Mouse (Mus musculus): Measurements from ENCODE around the gene Cxcr4. TPM values are rescaled to one million over a fixed set of nuclear protein-coding genes. Genes with fewer than 3 reads are reported as not detected.

The Cxcr4 gene
- total and polyA plus RNA-seq, 3 experiments = 0.16 to 17.8 TPM; not detected in 1

DNA sequence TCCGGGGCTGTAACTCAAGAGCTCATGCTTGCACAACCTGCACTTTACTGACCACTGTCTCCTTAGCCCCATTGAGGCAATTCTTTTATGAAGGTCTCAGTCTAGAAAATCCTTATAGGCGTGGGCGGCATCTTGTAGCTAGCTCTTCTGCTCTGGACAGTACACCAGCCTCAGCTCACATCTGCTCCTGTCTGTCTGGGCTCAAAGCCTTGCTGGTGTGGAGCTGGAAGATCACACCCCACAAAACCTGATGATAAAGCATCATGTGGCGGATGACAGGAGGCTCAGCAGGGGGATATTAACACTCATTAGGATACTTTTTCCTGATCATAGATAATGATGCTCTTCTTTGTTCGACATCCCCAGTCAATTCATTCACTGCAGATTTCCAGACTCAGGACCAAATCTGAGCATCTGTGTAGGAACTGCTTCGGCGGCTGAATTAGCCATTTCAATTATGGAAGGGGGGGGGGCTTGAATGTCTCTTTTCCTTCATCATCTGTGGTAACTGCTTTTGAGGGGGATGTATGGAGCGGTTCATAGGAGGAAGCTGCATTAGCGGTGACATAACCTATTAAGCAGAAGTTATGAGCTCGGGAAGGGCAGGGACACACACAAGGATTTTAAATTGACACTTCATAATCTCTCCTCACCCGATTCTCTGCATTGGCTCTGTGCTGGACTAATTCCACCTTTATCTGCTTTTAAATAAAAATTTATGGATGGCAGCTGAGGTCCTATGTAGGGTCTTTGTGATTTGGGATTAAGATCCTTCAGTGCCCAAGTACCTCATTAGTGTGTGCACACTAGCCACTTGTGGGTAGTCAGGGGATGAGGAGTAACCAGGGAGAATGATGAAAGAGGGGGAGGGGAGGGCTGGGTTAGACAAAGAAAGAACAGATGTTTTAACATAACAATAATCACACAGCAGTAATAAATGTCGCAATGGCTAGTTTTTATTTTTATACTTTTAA, 24.6 kb downstream of the Cxcr4 start:
- Histone ChIP-seq H3K4me3 (ENCODE audit: low read depth, low read length) (no peak overlapping the region), H3K36me3 (replicated peaks) (no peaks in the 10 kb centered on the region), H3K4me1 (ENCODE audit: insufficient read depth, low read depth, low read length) (no peaks in the 10 kb centered on the region), H3K27me3 (ENCODE audit: insufficient read depth, low read length) (no peaks in the 10 kb centered on the region), H3K9me3 (replicated peaks) (peaks cover 7% of the 10 kb centered on the region)
- no peak for ATAC-seq (ENCODE audit: extremely low read depth, insufficient number of reproducible peaks, low FRiP score, poor library complexity, severe bottlenecking)
- TF ChIP-seq GATA1 (IDR thresholded peaks at IDR 0.05; ENCODE audit: borderline replicate concordance, low read length) (no peak), TAL1 (conservative IDR thresholded peaks at IDR 0.05; ENCODE audit: low read depth, low read length) (no peak), GATA2 (IDR thresholded peaks at IDR 0.05; ENCODE audit: borderline replicate concordance, low read depth, low read length) (no peak), CTCF (IDR thresholded peaks at IDR 0.05; ENCODE audit: low read depth, low read length) (no peak), POLR2AphosphoS5 (IDR thresholded peaks at IDR 0.05; ENCODE audit: insufficient replicate concordance, low read depth, low read length) (no peak)
- no peak for DNase-seq (ENCODE audit: low spot score)

DNA sequence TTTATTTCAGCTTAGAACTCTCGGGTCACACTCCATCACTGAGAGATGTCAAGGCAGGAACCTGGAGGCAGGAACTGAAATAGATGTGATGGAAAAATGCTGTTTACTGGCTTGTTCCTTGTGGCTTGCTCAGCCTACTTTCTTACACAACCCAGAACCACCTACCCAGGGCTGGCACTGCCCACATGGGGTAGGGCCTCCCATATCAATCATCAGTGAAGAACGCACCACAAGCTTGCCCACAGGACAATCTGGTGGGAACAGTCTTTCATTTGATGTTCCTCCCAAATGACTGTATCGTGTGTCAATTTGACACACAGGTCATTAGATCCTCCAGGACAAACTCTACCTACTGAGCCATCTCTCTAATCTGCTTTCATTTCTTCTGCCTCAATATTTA, 28.2 kb downstream of the Cxcr4 start:
- Histone ChIP-seq H3K36me3 (replicated peaks) (no peaks in the 10 kb centered on the region), H3K27me3 (ENCODE audit: insufficient read depth, low read length) (no peaks in the 10 kb centered on the region), H3K4me3 (ENCODE audit: low read depth, low read length) (no peak overlapping the region), H3K9me3 (replicated peaks) (peaks cover 4% of the 10 kb centered on the region; the same call in 1 of the 2 replicates), H3K4me1 (ENCODE audit: insufficient read depth, low read depth, low read length) (no peaks in the 10 kb centered on the region)
- DNase-seq (ENCODE audit: low spot score) = no peak
- no peak for ATAC-seq (ENCODE audit: extremely low read depth, insufficient number of reproducible peaks, low FRiP score, poor library complexity, severe bottlenecking)
- no peak for TF ChIP-seq CTCF (IDR thresholded peaks at IDR 0.05; ENCODE audit: low read depth, low read length)
- no peak for TF ChIP-seq TAL1 (conservative IDR thresholded peaks at IDR 0.05; ENCODE audit: low read depth, low read length)
- no peak for TF ChIP-seq GATA2 (IDR thresholded peaks at IDR 0.05; ENCODE audit: borderline replicate concordance, low read depth, low read length)
- TF ChIP-seq GATA1 (IDR thresholded peaks at IDR 0.05; ENCODE audit: borderline replicate concordance, low read length) = no peak
- TF ChIP-seq POLR2AphosphoS5 (IDR thresholded peaks at IDR 0.05; ENCODE audit: insufficient replicate concordance, low read depth, low read length) = no peak

DNA sequence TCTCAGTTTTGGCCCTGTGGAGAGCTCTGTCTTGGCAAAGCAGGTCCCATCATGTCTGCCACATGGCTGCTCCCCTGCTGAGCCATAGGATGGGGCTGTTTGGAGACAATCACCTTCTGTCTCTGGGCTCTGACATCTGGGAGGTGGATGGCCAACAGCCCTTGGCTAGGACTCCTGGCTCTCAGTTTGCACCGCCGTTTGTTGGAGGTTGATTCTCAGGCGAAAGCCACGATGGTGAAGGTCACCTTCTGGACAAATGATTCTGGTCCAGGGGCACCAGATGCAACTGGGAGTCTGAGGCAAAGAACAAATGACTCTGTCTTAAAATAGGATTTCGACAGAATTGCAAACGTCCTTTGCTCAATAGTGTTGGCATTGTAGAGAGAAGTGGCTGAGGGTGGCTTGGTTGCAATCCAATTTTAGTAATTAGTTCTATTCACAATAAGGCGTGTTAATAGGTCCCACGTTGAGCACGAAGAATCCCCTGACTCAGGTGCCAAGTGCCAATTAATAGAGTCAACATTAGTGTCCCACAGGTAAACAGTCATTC, 30.7 kb downstream of the Cxcr4 start:
- Histone ChIP-seq H3K27me3 (ENCODE audit: insufficient read depth, low read length) (no peaks in the 10 kb centered on the region), H3K4me3 (ENCODE audit: low read depth, low read length) (no peak overlapping the region), H3K9me3 (replicated peaks) (peaks cover 4% of the 10 kb centered on the region; the same call in 1 of the 2 replicates), H3K36me3 (replicated peaks) (no peaks in the 10 kb centered on the region), H3K4me1 (ENCODE audit: insufficient read depth, low read depth, low read length) (no peaks in the 10 kb centered on the region)
- TF ChIP-seq POLR2AphosphoS5 (IDR thresholded peaks at IDR 0.05; ENCODE audit: insufficient replicate concordance, low read depth, low read length) = no peak
- no peak for TF ChIP-seq GATA2 (IDR thresholded peaks at IDR 0.05; ENCODE audit: borderline replicate concordance, low read depth, low read length)
- no peak for TF ChIP-seq GATA1 (IDR thresholded peaks at IDR 0.05; ENCODE audit: borderline replicate concordance, low read length)
- no peak for TF ChIP-seq CTCF (IDR thresholded peaks at IDR 0.05; ENCODE audit: low read depth, low read length)
- no peak for TF ChIP-seq TAL1 (conservative IDR thresholded peaks at IDR 0.05; ENCODE audit: low read depth, low read length)
- no peak for ATAC-seq (ENCODE audit: extremely low read depth, insufficient number of reproducible peaks, low FRiP score, poor library complexity, severe bottlenecking)
- DNase-seq (ENCODE audit: low spot score) = no peak

DNA sequence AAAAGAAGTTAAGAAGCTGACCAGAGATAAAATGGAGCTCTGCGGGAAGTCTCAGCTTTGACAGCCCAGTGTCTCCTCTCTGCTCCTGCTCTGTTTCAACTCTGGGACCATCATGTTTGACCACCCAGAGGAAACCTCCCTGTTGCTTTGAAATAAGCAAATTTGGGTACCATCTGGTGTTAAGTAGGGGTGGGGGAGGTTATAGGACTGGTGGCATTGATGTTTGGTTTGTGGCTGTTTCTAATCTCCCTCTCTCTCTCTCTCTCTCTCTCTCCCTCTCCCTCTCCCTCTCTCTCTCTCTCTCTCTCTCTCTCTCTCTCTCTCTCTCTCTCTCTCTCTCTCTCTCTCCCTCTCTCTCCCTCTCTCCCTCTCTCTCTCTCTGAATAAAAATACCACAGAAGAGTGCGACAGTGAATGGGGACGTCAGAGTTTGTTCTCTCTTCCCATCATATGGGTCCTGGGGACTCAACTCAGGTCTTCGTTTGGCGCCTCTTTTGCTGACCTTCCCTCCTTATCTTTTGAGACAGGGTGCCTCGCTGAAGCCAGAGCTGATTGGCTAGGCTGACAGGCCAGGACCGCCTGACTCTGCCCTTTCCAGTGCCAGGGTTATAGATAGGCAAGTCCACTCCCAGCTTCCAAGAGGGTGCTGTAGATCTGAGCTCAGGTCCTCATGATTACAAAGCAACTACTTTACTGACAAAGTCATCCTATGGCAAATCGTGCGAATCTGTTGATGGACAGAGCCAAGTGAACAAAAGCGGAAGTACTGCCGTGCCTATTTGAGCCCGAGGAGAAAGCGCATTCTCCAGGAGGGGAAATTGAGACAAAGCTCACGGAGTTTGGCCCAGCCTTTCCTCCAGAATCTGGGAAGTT, 31.4 kb downstream of the Cxcr4 start:
- no peak for DNase-seq (ENCODE audit: low spot score)
- Histone ChIP-seq H3K9me3 (replicated peaks) (peaks cover 4% of the 10 kb centered on the region; the same call in 1 of the 2 replicates), H3K27me3 (ENCODE audit: insufficient read depth, low read length) (no peaks in the 10 kb centered on the region), H3K4me3 (ENCODE audit: low read depth, low read length) (no peak overlapping the region), H3K4me1 (ENCODE audit: insufficient read depth, low read depth, low read length) (no peaks in the 10 kb centered on the region), H3K36me3 (replicated peaks) (no peaks in the 10 kb centered on the region)
- no peak for TF ChIP-seq GATA2 (IDR thresholded peaks at IDR 0.05; ENCODE audit: borderline replicate concordance, low read depth, low read length)
- no peak for TF ChIP-seq GATA1 (IDR thresholded peaks at IDR 0.05; ENCODE audit: borderline replicate concordance, low read length)
- no peak for TF ChIP-seq TAL1 (conservative IDR thresholded peaks at IDR 0.05; ENCODE audit: low read depth, low read length)
- TF ChIP-seq CTCF (IDR thresholded peaks at IDR 0.05; ENCODE audit: low read depth, low read length) = no peak
- no peak for TF ChIP-seq POLR2AphosphoS5 (IDR thresholded peaks at IDR 0.05; ENCODE audit: insufficient replicate concordance, low read depth, low read length)
- no peak for ATAC-seq (ENCODE audit: extremely low read depth, insufficient number of reproducible peaks, low FRiP score, poor library complexity, severe bottlenecking)

DNA sequence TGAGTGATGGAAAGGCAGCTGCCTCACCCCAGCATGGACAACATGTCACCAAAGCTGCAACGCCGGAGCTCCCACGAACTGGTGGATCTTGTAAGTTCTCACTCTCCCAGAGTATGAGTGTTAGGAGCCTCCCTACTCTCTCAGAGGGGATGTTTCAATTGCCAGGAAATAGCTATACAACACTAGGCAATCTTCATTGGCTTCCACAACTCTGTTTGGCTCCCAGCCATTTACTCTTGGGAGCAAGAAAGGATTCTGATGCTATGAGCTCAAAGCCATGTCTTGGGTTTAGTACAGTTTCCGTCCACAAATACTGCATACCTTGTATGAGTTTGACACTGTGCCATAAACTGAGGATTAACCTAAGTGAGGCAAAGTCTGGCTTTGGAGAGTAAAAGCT, 34.1 kb downstream of the Cxcr4 start:
- H3K27me3 ChIP-seq (ENCODE audit: insufficient read depth, low read length) = no peaks in the 10 kb centered on the region
- H3K36me3 ChIP-seq (replicated peaks) = no peaks in the 10 kb centered on the region
- DNase-seq (ENCODE audit: low spot score) (no peak), ATAC-seq (ENCODE audit: extremely low read depth, insufficient number of reproducible peaks, low FRiP score, poor library complexity, severe bottlenecking) (no peak)
- H3K4me3 ChIP-seq (ENCODE audit: low read depth, low read length) = no peak overlapping the region
- TF ChIP-seq GATA1 (IDR thresholded peaks at IDR 0.05; ENCODE audit: borderline replicate concordance, low read length) = no peak
- no peak for TF ChIP-seq TAL1 (conservative IDR thresholded peaks at IDR 0.05; ENCODE audit: low read depth, low read length)
- no peak for TF ChIP-seq CTCF (IDR thresholded peaks at IDR 0.05; ENCODE audit: low read depth, low read length)
- TF ChIP-seq POLR2AphosphoS5 (IDR thresholded peaks at IDR 0.05; ENCODE audit: insufficient replicate concordance, low read depth, low read length) = no peak
- TF ChIP-seq GATA2 (IDR thresholded peaks at IDR 0.05; ENCODE audit: borderline replicate concordance, low read depth, low read length) = no peak
- H3K9me3 ChIP-seq (replicated peaks) = no peaks in the 10 kb centered on the region
- no peaks in the 10 kb centered on the region for H3K4me1 ChIP-seq (ENCODE audit: insufficient read depth, low read depth, low read length)
